Mouse (Mus musculus): ENCODE measurements around the gene Olfr784.
"Not testable (repeated sequence)": the region's sequence is repeated elsewhere in the genome, so short reads cannot be mapped to it uniquely, and the experiment has no call there.

Olfr784 gene

DNA sequence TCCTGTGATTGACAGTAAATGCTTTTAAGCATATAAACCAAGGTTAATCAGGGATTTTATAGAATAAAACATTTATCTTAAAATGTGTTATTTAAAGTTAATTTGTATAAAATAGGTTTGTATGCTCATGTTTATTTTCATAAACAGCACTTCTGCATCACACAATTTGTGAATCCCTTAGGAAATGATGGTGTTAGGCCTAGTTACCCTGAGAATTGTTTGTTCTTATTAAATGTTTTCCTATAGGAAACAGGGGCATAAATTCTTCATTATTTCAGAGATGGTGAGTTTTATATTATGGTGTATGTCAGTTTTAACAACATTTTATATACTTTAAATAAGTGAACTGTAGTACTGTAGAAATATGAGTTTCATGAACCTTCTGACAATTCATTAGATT, at the start of gene Olfr784:
Gene Olfr784, plus strand, starts transcription at position 301 of the 400 bp plus-strand sequence.
- in situ Hi-C loops (cut with MboI, MseI): no loop called here

DNA sequence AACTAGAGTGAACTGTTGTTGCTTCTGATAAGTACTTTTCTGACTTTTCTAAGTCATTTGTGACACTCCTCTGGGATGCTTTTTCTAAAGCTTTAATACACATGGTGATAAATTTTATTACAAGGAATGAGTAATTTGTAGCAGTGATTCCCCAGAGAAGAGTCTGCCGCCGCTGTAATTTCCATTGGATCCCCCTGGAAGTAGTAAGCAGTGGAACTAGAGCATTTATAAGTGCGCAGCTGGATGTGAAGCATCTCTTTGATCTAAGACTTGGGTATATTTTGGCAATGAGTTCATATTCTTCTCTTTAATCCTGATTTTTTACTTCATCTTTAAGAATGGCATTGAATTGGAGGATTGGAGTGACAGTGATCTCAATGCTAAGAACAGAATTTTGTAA, 35.3 kb upstream of the Olfr784 start, which contains the start of gene Olfr782:
Gene Olfr782, plus strand, starts transcription at position 301 of the 400 bp plus-strand sequence.
- in situ Hi-C loops (cut with MboI, MseI): no loop called here

DNA sequence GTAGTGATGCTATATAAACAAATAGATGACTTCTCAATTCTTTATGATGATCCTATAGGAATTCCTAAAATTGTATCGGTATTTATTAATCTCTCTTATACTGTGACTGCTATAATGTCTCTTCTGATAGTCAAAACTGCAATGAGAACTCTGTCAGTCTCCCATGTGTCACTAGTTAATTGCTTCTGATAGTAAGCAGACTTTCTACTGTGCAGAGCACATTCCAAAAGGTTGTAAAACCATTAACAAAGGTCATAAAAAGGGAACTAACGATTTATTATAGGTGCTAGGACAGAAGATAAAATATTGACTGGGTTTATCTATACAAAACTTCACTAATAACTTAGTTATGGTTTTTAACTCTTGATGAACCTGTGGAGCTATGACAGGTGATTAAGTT, 31.4 kb upstream of the Olfr784 start:
- in situ Hi-C loops (cut with MboI, MseI): loop anchor here (5.0 kb wide), 2 partner anchors 40 to 355 kb away; no protein-coding TSS in a partner anchor

DNA sequence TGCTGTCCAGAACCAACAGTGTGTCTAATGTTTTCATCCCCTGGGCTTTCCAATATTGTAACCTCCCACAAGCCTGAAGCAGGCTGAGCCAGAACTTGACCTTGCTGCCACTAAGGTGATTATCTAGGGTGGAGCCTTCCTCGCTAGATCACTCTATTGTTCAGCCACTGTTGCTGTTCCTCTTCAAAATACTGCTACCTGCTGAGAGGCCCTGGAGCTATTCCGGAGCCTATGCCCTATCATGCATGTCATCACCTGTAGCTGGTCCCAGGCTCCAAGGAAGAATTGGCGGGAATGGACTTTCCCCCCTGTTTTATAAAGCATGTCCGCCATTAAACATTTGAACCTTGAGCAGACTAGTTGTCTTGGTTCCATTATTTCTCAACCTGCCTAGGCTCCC, 27.4 kb upstream of the Olfr784 start:
- in situ Hi-C loops (cut with MboI, MseI): not testable (repeated sequence)

DNA sequence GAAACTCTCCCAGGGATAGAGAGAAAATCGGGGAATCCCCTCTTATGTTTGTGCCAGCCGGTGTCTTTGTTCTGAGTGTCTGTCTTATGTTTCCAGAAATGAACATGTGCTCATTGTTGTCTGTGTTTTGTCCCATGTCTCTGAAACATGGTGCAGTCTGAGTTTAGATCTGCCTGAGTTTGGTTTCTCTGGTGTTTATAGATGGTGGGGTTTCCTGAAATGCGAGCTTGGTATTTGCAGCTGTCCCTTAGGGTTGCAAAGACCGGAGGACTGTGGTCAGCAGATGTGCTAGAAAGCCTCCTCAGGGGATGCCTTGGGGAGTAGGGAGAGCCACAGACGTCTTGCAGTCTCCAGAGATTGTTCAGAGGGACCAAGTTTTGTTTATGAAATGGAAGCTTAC, 26.6 kb upstream of the Olfr784 start:
- in situ Hi-C loops (cut with MboI, MseI): no loop called here

DNA sequence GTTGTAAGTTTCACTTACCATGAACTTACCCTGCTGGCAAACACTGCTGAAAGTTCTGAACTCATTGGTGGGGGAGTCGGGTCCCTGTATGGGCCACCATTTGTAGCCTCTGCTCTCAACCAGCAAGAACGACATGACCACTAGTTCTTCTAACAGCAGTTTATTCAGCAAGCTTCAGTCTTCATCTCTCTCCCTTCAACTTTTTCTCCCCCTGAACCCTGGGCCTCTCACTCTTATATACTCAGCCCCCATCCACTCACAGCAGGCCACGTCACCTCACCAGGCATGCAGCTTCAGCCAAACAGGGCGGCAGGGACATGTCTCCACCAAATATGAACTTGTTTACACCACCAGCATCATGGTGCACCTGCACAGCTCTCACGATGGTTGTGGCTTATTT, 9.8 kb upstream of the Olfr784 start:
- in situ Hi-C loops (cut with MboI, MseI): not testable (repeated sequence)

DNA sequence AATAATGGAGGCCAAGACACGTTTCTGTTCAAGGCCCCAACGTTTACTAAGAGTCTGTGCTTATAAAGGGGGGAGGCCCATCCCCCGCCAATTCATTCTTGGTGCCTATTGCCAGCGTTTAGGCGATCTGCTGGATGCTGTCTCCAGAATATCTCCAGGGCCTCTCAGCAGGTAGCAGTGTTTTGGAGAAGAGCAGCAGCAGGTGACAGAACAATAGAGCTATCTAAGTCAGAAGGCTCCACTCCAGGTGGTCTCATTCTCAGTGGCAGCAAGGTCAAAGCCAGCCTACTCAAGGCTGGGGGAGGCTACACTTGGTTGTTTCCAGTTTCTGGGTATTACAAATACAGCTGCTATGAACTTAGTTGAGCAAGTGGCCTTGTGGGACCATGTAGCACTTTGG, 17.0 kb downstream of the Olfr784 start:
- in situ Hi-C loops (cut with MboI, MseI): no loop called here

DNA sequence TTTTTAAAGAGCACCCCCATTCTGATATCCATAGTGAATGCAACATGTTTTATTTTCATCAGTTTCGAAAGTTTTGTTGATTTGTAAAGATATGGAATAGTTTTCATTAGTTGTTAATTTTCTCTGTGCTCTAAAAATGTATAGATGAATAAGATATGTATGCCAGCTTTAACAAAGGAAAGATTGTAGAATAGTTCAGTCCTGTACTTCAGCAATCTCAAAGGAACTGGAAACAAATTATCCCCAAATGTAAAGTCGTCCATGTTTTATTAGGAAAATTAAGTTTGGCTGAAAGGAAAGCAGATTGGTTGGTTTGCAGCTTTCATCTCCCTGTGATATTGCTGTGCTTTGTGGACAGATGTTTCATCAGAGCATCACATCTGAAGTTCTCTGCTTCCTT, 21.2 kb downstream of the Olfr784 start, which contains the start of gene Olfr785:
Gene Olfr785, plus strand, starts transcription at position 301 of the 400 bp plus-strand sequence.
- in situ Hi-C loops (cut with MboI, MseI): no loop called here

DNA sequence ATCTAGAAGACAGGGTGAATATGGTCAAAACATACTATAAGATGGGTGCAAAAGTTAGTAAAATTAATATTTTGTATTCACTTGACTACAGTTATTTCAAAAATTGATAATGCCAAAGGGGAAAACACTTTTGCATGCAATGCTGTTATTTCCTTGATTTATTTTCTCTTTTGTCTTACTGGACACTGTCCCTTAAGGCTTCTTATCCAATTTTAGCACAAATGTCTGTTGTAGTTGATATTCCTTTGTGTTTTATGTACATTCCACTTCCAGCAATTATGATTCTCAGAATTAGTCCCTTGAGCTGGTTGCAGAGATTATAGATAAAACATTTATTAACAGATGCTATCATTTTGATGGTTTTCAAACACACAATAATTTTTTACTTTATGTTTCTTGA, 43.1 kb downstream of the Olfr784 start, which contains the start of gene Olfr786:
Gene Olfr786, plus strand, starts transcription at position 301 of the 400 bp plus-strand sequence.
- in situ Hi-C loops (cut with MboI, MseI): no loop called here

All from T-helper 17 cell (primary cell).